Mouse (Mus musculus): ENCODE measurements around the gene Calm3.

Gene Calm3

DNA sequence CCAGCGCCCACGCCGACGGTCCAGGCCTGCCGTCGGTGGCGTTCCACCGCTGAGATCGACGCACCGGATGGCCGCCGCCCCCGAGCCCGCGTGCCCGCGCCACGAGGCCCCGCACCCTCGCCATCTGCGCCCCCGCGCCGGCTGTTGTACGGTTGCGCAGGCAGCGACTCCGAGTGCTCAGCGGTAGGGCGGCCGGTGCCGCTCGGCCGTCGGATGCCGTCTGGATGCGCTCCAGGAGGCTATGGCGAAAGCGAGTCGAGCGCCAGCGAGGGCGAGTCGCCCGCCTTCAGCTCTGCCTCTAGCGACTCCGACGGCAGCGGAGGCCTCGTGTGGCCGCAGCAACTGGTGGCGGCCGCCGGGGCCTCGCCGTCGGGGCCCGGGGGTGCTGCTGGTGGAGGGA, 38.0 kb downstream of the Calm3 start:
- no peak for DNase-seq

DNA sequence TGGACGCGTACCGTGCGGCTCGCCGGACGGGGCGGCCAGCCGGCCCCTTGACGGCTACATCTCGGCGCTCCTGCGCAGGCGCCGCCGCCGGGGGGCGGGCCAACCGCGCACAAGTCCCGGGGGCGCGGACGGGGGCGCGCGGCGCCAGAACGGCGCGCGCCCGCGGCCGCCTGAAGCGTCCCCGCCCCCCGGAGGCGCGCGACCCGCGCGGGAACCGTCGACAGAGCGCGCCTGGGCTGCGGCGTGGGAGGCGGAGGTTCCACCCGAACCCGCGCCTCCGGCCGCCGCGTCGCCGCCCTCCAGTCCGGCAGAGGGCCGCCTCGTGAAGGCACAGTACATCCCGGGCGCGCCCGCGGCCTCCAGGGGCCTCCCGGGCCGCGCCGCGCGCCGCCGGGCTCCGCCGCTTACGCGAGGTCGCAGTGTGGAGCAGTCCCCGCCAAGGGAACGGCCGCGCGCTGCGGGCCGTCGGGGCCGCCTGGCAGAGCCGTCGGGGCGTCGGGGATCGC, 38.6 kb downstream of the Calm3 start:
- DNase-seq = no peak

- no peak for DNase-seq
Measured at GRCm38 (mm10) chr7:16884334-16884733, 39.6 kb downstream of the Calm3 start.

DNA sequence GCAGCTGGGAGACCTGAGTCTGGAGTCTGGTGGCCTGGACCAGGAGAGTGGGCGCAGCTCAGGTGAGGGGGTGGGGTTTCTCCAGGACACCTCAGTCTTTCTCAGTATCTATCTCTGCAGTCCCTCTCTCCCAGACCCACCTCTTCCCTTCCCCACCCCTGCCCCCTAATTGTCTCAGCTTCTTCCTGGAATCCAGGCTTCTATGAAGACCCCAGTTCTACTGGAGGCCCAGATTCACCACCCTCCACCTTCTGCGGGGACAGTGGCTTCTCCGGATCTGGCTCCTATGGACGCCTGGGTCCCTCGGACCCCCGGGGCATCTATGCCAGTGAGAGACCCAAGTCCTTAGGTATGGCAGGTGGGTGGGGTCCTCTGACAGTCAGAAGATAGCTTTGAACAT, 40.8 kb downstream of the Calm3 start:
- DNase-seq = no peak

- no peak for DNase-seq
Measured at GRCm38 (mm10) chr7:16880615-16881014, 43.3 kb downstream of the Calm3 start.

GRCm38 (mm10) chr7:16879796-16880547, 43.9 kb downstream of the Calm3 start:
- peak; percentile 52 for DNase-seq

GRCm38 (mm10) chr7:16877717-16878116, 46.2 kb downstream of the Calm3 start:
- DNase-seq = no peak

DNA sequence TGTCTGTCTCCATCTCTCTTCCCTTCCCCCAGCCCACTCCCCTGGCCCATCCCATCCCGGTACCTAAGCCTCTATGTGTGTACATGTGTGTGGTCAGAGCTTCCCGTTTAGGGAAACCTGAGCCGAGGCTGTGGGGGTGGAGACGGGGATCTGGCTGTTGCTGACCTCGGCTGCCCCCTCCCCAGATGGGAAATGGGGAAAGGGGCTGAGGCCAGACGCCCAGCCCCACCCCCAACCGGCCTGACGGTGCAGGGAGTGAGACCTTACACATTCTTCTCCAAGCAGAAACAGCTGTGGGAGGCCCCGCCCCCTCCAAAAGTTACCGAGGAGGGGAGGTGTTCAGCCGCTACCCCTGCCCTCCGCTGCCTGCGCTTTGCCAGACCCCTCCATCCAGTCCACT, 47.3 kb downstream of the Calm3 start:
- DNase-seq = peak; percentile 36

- DNase-seq = no peak
Measured at GRCm38 (mm10) chr7:16876006-16876405, 47.9 kb downstream of the Calm3 start.

GRCm38 (mm10) chr7:16875326-16875725, 48.6 kb downstream of the Calm3 start:
- DNase-seq = no peak

DNA sequence AGATGAGACGGTGACA, 48.8 kb downstream of the Calm3 start, which contains the start of gene Dact3:
Gene Dact3 (plus strand): TSS at position 8 of the 16 bp plus-strand sequence.
- no peak for DNase-seq

DNA sequence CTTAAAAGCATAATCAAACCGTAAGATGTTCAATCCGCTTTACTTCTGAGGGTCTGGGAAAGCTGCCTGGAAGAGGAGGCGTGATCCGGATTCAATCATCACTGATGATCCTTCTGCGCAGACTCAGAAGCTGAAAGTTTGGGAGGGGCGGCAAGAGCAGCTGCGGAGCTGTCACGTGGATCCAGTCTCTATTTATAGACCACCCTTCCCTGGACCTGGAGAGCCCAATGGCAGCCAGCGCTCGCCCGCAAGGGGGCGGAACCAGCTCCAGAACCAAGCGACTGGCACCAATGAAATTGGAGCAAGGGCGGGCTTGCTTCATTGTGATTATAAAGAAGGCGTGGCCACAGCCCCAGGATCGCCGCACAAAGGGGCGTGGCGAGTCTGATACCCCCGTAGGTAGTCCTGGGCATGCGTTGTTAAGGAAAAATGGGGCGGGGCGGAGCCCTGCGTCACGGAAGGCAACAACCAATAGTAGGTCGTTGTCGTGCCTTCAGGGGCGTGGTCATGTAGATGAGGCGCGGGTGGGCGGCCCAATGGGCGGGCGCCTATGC, 49.1 kb downstream of the Calm3 start:
- peak; percentile 99 for DNase-seq

DNA sequence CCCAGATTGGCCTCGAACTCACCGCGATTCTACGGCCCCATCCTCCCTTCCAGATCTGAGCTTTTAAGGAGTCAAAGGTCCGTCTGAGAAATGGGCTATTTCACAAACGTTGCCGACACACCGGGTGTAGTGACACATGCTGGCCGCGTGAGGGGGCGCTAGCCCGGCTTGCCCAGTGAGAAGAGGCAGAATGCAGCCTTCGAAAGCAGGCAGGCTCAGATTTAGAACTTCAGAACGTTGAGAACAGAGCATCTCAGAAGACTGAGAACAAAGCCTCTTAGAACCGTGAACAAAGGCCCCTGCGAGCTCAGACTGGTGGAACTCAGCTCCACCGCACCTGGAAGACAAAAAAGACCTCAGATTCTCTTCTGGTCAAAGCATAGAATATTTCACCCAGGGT, 49.7 kb downstream of the Calm3 start:
- peak; percentile 83 for DNase-seq

DNA sequence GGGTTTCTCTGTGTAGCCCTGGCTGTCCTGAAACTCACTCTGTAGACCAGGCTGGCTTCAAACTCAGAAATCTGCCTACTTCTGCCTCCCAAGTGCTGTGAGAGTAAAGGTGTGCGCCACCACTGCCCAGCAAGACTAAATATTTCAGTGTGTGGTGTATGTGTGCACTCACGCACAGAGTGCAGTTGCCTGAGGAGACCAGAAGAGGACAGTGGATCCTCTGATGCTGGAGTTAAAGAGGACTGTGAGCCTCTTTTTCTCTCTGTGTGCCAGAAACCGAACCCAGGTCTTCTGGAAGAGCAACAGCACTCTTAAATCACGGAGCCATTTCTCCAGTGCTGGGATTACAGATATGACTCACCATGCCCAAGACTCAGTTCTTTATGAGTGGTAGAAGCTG, 50.5 kb downstream of the Calm3 start:
- no peak for DNase-seq

DNA sequence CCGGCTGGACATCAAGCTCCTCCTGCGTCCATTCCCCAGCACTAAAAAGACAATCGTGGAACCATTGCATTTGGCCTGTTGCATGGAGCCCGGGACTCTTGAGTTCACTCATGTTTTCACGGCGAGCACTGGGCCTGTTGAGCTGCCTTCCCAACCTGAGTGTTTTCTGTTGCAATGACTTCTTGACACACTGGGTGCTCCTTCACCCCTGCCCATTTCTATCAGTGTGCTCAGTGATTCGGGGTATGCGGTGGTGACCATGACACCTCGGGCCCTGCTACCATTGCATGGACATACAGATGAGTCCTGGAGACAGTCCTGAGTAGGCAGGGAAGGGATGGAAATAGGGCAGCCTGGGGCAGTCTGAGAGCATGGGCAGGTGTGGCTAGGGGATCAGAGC, 51.4 kb downstream of the Calm3 start:
- no peak for DNase-seq

- DNase-seq = no peak
Measured at GRCm38 (mm10) chr7:16871600-16871999, 52.3 kb downstream of the Calm3 start.

DNA sequence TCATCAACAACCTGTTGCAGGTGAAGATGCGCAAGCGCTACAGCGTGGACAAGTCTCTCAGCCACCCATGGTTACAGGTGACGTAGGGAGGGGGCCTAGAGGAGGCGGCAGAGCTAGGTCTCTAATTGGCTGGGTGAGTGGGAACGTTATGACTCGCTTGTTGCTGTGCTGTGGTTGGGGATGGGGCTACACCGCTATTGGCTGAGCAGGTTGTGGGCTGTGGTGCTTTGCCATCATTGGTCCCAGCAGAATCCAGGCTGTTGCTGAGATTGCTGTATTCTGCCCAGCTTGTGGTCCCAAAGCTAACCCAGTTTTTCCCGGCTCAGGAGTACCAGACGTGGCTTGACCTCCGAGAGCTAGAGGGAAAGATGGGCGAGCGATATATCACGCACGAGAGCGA, 54.4 kb downstream of the Calm3 start:
- no peak for DNase-seq

GRCm38 (mm10) chr7:16867488-16867887, 56.4 kb downstream of the Calm3 start:
- DNase-seq = no peak

All from lung, postnatal 14 days (tissue).